Mouse (Mus musculus) forebrain, postnatal 0 days (tissue): Measurements from ENCODE around the gene Hoxc10. TPM values are rescaled to one million over a fixed set of nuclear protein-coding genes. Genes with fewer than 3 reads are reported as not detected.

Source experiments
- ATAC-seq: fragments of 200-750 bp; cut with Nextera tagmentation; 2 replicates; pipeline ENCODE4 v1.8.0; 2017; ENCODE audit warnings: mild to moderate bottlenecking, moderate library complexity
- DNase-seq: peaks from one replicate; pipeline ENCODE4 v3.0.0-alpha.2; 2015
- H3K27ac ChIP-seq: fragments of 300-500 bp; sonication (generic); 2 replicates; pipeline ENCODE4 v1.5.1; 2014; ENCODE audit warnings: low read depth, mild to moderate bottlenecking, antibody characterized with exemption, low read length, moderate library complexity, mixed read lengths
- H3K27me3 ChIP-seq: fragments of 300-500 bp; sonication (generic); 2 replicates; pipeline ENCODE4 v1.6.1; 2014; ENCODE audit warnings: mild to moderate bottlenecking, low read length, mixed read lengths; ENCODE audit not compliant: insufficient read depth
- H3K36me3 ChIP-seq: fragments of 300-500 bp; sonication (generic); 2 replicates; pipeline ENCODE4 v1.6.1; 2014; ENCODE audit warnings: mild to moderate bottlenecking, moderate library complexity; ENCODE audit not compliant: insufficient read depth
- H3K4me1 ChIP-seq: fragments of 300-500 bp; sonication (generic); 2 replicates; pipeline ENCODE4 v1.6.1; 2014; ENCODE audit warnings: antibody characterized with exemption; ENCODE audit not compliant: insufficient read depth
- H3K4me2 ChIP-seq: fragments of 300-500 bp; sonication (generic); 2 replicates; pipeline ENCODE4 v1.6.1; 2014; ENCODE audit warnings: low read depth, mild to moderate bottlenecking, moderate library complexity
- H3K4me3 ChIP-seq: fragments of 300-500 bp; sonication (generic); 2 replicates; pipeline ENCODE4 v1.5.1; 2014; ENCODE audit warnings: low read depth, low read length, mixed read lengths
- H3K9ac ChIP-seq: fragments of 300-500 bp; sonication (generic); 2 replicates; pipeline ENCODE4 v1.6.1; 2014; ENCODE audit warnings: mild to moderate bottlenecking
- H3K9me3 ChIP-seq: fragments of 300-500 bp; sonication (generic); 2 replicates; pipeline ENCODE4 v1.6.1; 2016; ENCODE audit warnings: low read length
- CTCF ChIP-seq: sonication (generic); IDR thresholded peaks from 2 replicates; pipeline ENCODE4 v1.5.1; 2016; ENCODE audit warnings: antibody characterized with exemption, control low read depth, low read depth
- WGBS: fragments of 180-500 bp; shearing (Covaris S2); extraction: QIAGEN DNeasy Blood & Tissue Kit; methylation state at CpG from one replicate; pipeline ENCODE4 v1.1.7; 2014; 5-methylcytosine and 5-hydroxymethylcytosine counted together
- microRNA counts: library from miRNA; unstranded; fragments of <30 nt; microRNA quantifications from one replicate; lab custom pipeline; 2015
- microRNA-seq, 2 experiments: library from miRNA; unstranded; fragments of <30 nt; microRNA quantifications; one replicate each; pipeline ENCODE4; 2016
- polyA plus RNA-seq: library from polyadenylated mRNA; unstranded; fragments of >200 nt; fragmentation: Nextera tagmentation; extraction: Ambion mirVana; gene quantifications from 2 replicates; pipeline ENCODE4 v1.2.1, GENCODE M21; 2015
- total RNA-seq: library from RNA; depleted of rRNA; stranded (reverse); fragments of >200 nt; gene quantifications from 2 replicates; pipeline ENCODE4 v1.2.3, GENCODE M21; 2014; rRNA removed

Gene Hoxc10
- total and polyA plus RNA-seq, 2 experiments from 2014 or later: not detected

DNA sequence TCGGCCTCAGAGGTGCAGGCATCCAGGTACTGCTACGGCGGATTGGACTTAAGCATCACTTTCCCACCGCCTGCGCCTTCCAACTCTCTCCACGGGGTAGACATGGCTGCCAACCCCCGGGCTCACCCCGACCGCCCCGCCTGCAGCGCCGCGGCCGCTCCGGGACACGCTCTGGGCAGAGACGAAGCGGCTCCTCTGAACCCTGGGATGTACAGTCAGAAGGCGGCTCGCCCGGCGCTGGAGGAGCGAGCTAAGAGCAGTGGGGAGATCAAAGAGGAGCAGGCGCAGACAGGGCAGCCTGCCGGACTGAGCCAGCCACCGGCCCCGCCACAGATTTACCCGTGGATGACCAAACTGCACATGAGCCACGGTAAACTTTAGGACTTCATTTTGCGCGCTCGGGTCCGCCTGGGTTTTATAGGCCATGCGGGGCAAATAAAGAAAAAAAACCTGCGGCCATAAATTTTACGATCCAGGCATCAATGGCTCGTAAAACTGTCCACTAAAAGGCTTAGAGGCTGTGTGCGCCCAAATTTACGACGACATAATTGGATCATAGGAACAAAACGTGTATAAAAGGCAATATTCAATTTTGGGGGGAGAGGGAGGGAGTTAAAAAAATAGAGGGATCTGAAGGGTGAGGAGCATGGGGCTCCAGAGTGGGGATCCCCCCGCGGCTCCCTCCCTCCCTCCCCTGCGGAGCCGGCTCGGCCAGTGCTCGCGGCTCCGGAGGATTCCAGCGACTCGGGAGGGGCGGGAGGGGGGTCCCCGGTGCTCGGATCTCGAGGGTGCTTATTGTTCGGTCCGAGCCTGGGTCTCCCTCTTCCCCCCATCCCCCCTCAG lies 47.8 kb downstream of the Hoxc10 start:
- no peak for TF ChIP-seq CTCF
- WGBS: under 1% methylated on average over 57 of the region's 57 CpGs
- Histone ChIP-seq H3K27ac (no peak overlapping the region), H3K4me3 (peak overlapping the region; percentile 5; the same call in 1 of the 2 replicates), H3K4me2 (no peak overlapping the region), H3K27me3 (peaks cover 96% of the 10 kb centered on the region), H3K4me1 (no peaks in the 10 kb centered on the region), H3K9ac (no peak overlapping the region), H3K9me3 (0 out of 2 replicates have a peak, but pooled peaks cover 2% of the 10 kb centered on the region), H3K36me3 (no peaks in the 10 kb centered on the region)
- DNase-seq: no peak
- ATAC-seq: peak; percentile 6; the same call in 1 of the 2 replicates

DNA sequence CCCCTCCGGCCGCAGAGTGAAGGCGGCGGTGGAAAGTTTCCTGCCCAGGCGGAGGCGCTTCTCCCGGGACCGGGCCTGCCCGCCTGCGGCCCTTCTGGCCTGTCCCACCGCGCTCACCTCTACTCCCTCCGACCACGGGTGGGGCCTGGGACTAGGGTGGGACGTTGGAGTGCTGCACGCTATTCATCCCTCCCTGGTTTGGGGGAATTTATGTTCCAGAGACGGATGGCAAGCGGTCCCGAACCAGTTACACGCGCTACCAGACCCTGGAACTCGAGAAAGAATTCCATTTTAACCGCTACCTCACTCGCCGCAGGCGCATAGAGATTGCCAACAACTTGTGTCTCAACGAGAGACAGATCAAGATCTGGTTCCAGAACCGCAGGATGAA lies 48.4 kb downstream of the Hoxc10 start:
- TF ChIP-seq CTCF: no peak
- peaks cover 96% of the 10 kb centered on the region for H3K27me3 ChIP-seq
- H3K9ac ChIP-seq: no peak overlapping the region
- no peak overlapping the region for H3K4me3 ChIP-seq
- ATAC-seq (no peak), DNase-seq (no peak)
- 2% methylated on average over 28 of the region's 28 CpGs for WGBS
- H3K4me1 ChIP-seq: no peaks in the 10 kb centered on the region
- H3K36me3 ChIP-seq: no peaks in the 10 kb centered on the region
- H3K4me2 ChIP-seq: no peak overlapping the region
- no peak overlapping the region for H3K27ac ChIP-seq
- H3K9me3 ChIP-seq: no peaks in the 10 kb centered on the region

DNA sequence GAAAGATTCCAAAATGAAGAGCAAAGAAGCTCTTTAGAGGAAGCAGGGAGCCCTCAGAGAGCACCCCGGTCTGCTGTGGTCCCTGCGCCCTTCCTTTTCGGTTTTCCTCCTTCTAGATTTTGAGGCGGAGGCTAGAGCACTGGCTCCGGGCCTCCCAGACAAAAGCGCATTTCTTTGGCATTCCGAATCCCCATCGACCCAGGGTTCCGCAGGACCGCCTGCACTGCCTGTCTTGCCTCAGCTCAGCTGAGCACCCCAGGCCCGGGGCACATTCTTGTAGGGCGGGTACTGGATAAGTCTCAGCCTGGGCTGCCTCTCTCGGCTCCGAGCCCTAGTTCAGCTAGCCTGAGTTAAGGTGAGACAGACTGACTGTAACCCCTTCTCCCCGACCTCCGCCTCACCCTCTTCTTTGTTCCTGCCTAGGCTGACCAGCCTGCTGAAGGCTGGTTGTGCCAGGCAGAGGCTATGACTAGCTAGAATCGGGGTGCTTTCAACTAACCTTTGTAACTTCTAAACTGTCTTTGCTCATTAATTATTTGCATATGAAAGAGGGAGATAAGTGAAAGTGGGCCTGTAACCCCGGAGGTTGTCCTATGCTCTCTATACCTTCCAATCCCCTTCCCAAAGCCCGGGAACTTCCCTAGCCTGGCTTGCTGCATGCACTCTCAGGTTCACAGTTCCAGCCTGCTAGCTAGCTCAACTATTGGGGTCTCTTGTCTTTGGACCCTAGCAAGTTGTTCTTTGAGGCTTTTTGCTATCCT lies 49.0 kb downstream of the Hoxc10 start:
- Histone ChIP-seq H3K9me3 (no peaks in the 10 kb centered on the region), H3K4me2 (no peak overlapping the region), H3K4me1 (no peaks in the 10 kb centered on the region), H3K36me3 (no peaks in the 10 kb centered on the region), H3K4me3 (no peak overlapping the region), H3K27me3 (peaks cover 96% of the 10 kb centered on the region), H3K9ac (no peak overlapping the region), H3K27ac (no peak overlapping the region)
- WGBS: 2% methylated on average over 19 of the region's 19 CpGs
- DNase-seq: no peak
- ATAC-seq: no peak
- TF ChIP-seq CTCF: no peak

DNA sequence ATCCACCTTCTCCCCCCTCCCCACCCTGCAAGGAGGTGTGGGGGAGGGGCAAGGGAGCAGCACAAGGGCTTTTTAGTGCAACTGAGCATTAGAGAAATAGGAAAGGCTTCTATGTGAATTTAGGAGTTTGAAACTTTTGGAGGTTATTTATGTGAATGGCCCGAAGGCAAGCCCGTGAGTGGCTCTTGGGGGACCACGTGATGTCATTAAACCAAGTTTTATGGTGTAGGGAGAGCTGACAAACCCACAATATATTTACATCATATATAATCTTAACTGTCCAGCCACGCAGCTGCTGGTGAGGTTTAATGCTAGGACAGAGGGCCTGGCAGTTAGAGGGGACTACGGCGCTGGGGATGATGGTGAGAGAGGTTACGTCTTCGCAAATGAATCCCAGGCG lies 52.0 kb downstream of the Hoxc10 start, which contains the start of gene Hoxc4:
Hoxc4 (plus strand) TSS at position 299 of the 400 bp plus-strand sequence.
- H3K4me1 ChIP-seq: no peaks in the 10 kb centered on the region
- H3K27me3 ChIP-seq: peaks cover 98% of the 10 kb centered on the region
- WGBS: 5% methylated on average over 9 of the region's 9 CpGs
- TF ChIP-seq CTCF: no peak
- H3K4me3 ChIP-seq: no peak within 1 kb of the TSS
- no peak within 1 kb of the TSS for H3K4me2 ChIP-seq
- ATAC-seq (no peak), DNase-seq (no peak)
- no peak within 1 kb of the TSS for H3K9ac ChIP-seq
- no peak within 1 kb of the TSS for H3K27ac ChIP-seq
- no peaks in the 10 kb centered on the region for H3K9me3 ChIP-seq
- no peaks in the 10 kb centered on the region for H3K36me3 ChIP-seq

DNA sequence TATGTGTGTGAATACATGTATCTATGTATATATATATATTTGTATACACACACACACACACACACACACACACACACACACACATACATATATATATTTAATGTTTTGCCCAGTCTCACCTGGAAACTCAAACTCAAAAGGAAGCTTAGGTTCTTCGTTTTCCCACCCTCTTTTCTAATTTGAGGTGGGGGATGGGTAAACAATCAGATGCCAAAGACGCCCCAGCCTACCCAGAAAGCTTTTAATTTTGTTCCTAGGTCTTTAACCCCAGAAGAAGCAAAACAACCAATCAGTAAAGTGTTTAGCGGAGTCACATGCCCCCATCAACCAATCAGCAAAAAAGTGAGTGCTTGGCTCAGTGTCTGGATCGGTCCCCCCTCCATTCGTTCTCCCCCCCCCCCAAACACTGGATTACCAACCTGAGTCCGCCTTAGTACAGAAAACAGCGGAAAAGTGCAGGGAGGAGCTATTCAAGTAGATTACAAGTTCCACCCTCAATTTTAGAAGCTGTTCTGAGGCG lies 54.4 kb downstream of the Hoxc10 start:
- DNase-seq (no peak), ATAC-seq (no peak)
- no peak overlapping the region for H3K4me2 ChIP-seq
- TF ChIP-seq CTCF: no peak
- H3K4me1 ChIP-seq: no peaks in the 10 kb centered on the region
- H3K4me3 ChIP-seq: no peak overlapping the region
- H3K9me3 ChIP-seq: no peaks in the 10 kb centered on the region
- H3K27ac ChIP-seq: no peak overlapping the region
- no peak overlapping the region for H3K9ac ChIP-seq
- under 1% methylated on average over 8 of the region's 8 CpGs for WGBS
- H3K36me3 ChIP-seq: no peaks in the 10 kb centered on the region
- peaks cover 97% of the 10 kb centered on the region for H3K27me3 ChIP-seq

MicroRNAs encoded within 50 kb of the gene (microRNA counts, 519-probe panel; counts per million panel counts)
- microRNA mmu-miR-615-3p (lab: Ali Mortazavi, UCI) (not detected), microRNA mmu-miR-615-5p (lab: Ali Mortazavi, UCI) (not detected)

Small RNAs within 50 kb of the gene (microRNA-seq; reads per million reads assigned to microRNA genes)
- gene Mir196a-2: 0 to 1.7 reads per million in 2 experiments
- 4.3 to 7.0 reads per million in 2 experiments for gene Mir615

Other genes starting within 250 kb of the Hoxc10 start
- gene Calcoco1, start 244.6 kb upstream of the Hoxc10 start, total RNA-seq: 42.6 and 47.1 TPM in 2 replicates
- 33.5 and 36.9 TPM in 2 replicates for gene Calcoco1, start 244.6 kb upstream of the Hoxc10 start, polyA plus RNA-seq
- gene Hoxc13, start 45.7 kb upstream of the Hoxc10 start, total RNA-seq: not detected in 2 replicates
- gene Hoxc13, start 45.7 kb upstream of the Hoxc10 start, polyA plus RNA-seq: not detected in 2 replicates
- not detected in 2 replicates for gene Hoxc12, start 30.0 kb upstream of the Hoxc10 start, total RNA-seq
- not detected in 2 replicates for gene Hoxc12, start 30.0 kb upstream of the Hoxc10 start, polyA plus RNA-seq
- gene Hoxc11, start 12.4 kb upstream of the Hoxc10 start, total RNA-seq: not detected in 2 replicates
- gene Hoxc11, start 12.4 kb upstream of the Hoxc10 start, polyA plus RNA-seq: not detected in 2 replicates
- gene Hoxc5, start 647 bp downstream of the Hoxc10 start, total RNA-seq: not detected in 2 replicates
- gene Hoxc5, start 647 bp downstream of the Hoxc10 start, polyA plus RNA-seq: not detected in 2 replicates
- gene Hoxc9, start 9.6 kb downstream of the Hoxc10 start, total RNA-seq: not detected in 2 replicates
- not detected in 2 replicates for gene Hoxc9, start 9.6 kb downstream of the Hoxc10 start, polyA plus RNA-seq
- not detected in 2 replicates for gene Hoxc8, start 23.8 kb downstream of the Hoxc10 start, total RNA-seq
- not detected in 2 replicates for gene Hoxc8, start 23.8 kb downstream of the Hoxc10 start, polyA plus RNA-seq
- not detected in 2 replicates for gene Hoxc6, start 31.5 kb downstream of the Hoxc10 start, total RNA-seq
- gene Hoxc6, start 31.5 kb downstream of the Hoxc10 start, polyA plus RNA-seq: not detected in 2 replicates
- gene Hoxc4, start 52.1 kb downstream of the Hoxc10 start, total RNA-seq: not detected in 2 replicates
- not detected in 2 replicates for gene Hoxc4, start 52.1 kb downstream of the Hoxc10 start, polyA plus RNA-seq
- gene Smug1, start 200.3 kb downstream of the Hoxc10 start, total RNA-seq: 34.0 and 34.4 TPM in 2 replicates
- 14.6 and 18.5 TPM in 2 replicates for gene Smug1, start 200.3 kb downstream of the Hoxc10 start, polyA plus RNA-seq